Mouse (Mus musculus) T-helper 2 cell (primary cell): Measurements from ENCODE around the gene Acoxl.
"Not testable (repeated sequence)": the region's sequence is repeated elsewhere in the genome, so short reads cannot be mapped to it uniquely, and the experiment has no call there.

Source experiments
- in situ Hi-C: fragments of 300-600 bp; cut with MboI, MseI; formaldehyde crosslinking; loops from one replicate; pipeline ENCODE4 v1.15.1; 2025; ENCODE audit warnings: high pct_unique_total_duplicates

The Acoxl gene

GRCm38 (mm10) chr2:128073603-128074002 is 234.9 kb downstream of the Acoxl start:
- in situ Hi-C loops, result no loop called here

- in situ Hi-C loops, result no loop called here
Observed at GRCm38 (mm10) chr2:128076936-128077335, 238.3 kb downstream of the Acoxl start.

GRCm38 (mm10) chr2:128078859-128079258 is 240.2 kb downstream of the Acoxl start:
- in situ Hi-C loops, result no loop called here

- in situ Hi-C loops, result no loop called here
Observed at GRCm38 (mm10) chr2:128079316-128079715, 240.6 kb downstream of the Acoxl start.

- in situ Hi-C loops, result loop anchor here (5.0 kb wide), 1 partner anchor 78 kb away; no protein-coding TSS in a partner anchor
Observed at GRCm38 (mm10) chr2:128083844-128084243, 245.2 kb downstream of the Acoxl start.

GRCm38 (mm10) chr2:128084607-128085006 is 245.9 kb downstream of the Acoxl start:
- in situ Hi-C loops, result loop anchor here (5.0 kb wide), 1 partner anchor 78 kb away; no protein-coding TSS in a partner anchor

- in situ Hi-C loops, result no loop called here
Observed at GRCm38 (mm10) chr2:128085481-128085880, 246.8 kb downstream of the Acoxl start.

- in situ Hi-C loops, result no loop called here
Observed at GRCm38 (mm10) chr2:128086301-128086886, 247.7 kb downstream of the Acoxl start.

GRCm38 (mm10) chr2:128086996-128087526 is 248.4 kb downstream of the Acoxl start:
- in situ Hi-C loops, result no loop called here

- in situ Hi-C loops, result no loop called here
Observed at GRCm38 (mm10) chr2:128087798-128088545, 249.3 kb downstream of the Acoxl start.

GRCm38 (mm10) chr2:128090283-128090885 is 251.7 kb downstream of the Acoxl start:
- in situ Hi-C loops, result no loop called here

- in situ Hi-C loops, result no loop called here
Observed at GRCm38 (mm10) chr2:128091431-128092369, 253.0 kb downstream of the Acoxl start.

GRCm38 (mm10) chr2:128092451-128092850 is 253.8 kb downstream of the Acoxl start:
- in situ Hi-C loops, result no loop called here

GRCm38 (mm10) chr2:128094196-128094595 is 255.5 kb downstream of the Acoxl start:
- in situ Hi-C loops, result no loop called here

GRCm38 (mm10) chr2:128094602-128095001 is 255.9 kb downstream of the Acoxl start:
- in situ Hi-C loops, result no loop called here

GRCm38 (mm10) chr2:128095270-128095669 is 256.6 kb downstream of the Acoxl start:
- in situ Hi-C loops, result no loop called here

GRCm38 (mm10) chr2:128096070-128096469 is 257.4 kb downstream of the Acoxl start:
- in situ Hi-C loops, result no loop called here

GRCm38 (mm10) chr2:128098118-128098517 is 259.4 kb downstream of the Acoxl start:
- in situ Hi-C loops, result not testable (repeated sequence)

- in situ Hi-C loops, result no loop called here
Observed at GRCm38 (mm10) chr2:128102086-128102485, 263.4 kb downstream of the Acoxl start.

- in situ Hi-C loops, result no loop called here
Observed at GRCm38 (mm10) chr2:128104815-128105214, 266.1 kb downstream of the Acoxl start.

- in situ Hi-C loops, result no loop called here
Observed at GRCm38 (mm10) chr2:128105651-128106050, 267.0 kb downstream of the Acoxl start.
